Mouse (Mus musculus) adrenal gland, postnatal 25 days (tissue): Measurements from ENCODE around the gene Fam240a. TPM values are rescaled to one million over a fixed set of nuclear protein-coding genes. Genes with fewer than 3 reads are reported as not detected.

ENCODE experiments used
- DNase-seq: peaks from one replicate; pipeline ENCODE4 v3.0.0; 2021; ENCODE audit warnings: mixed read lengths
- long read RNA-seq: library from polyadenylated mRNA; stranded (forward); transcript quantifications from one replicate; pipeline ENCODE4 v2.0.0, GENCODE M21; 2021
- total RNA-seq: library from RNA; stranded (reverse); gene quantifications from 2 replicates; pipeline ENCODE4 v1.2.3, GENCODE M21; 2021

The Fam240a gene
- not detected in 2 replicates for total RNA-seq
- long read RNA-seq: 0 reads

GRCm38 (mm10) chr9:110916786-110917185, at the start of gene Fam240a:
Gene Fam240a, minus strand, starts transcription at chr9:110916861.
- no peak for DNase-seq

GRCm38 (mm10) chr9:110965910-110966231, 49.2 kb upstream of the Fam240a start:
- DNase-seq: no peak

- no peak for DNase-seq
These were observed 48.6 kb upstream of the Fam240a start for GRCm38 (mm10) chr9:110965062-110965909.

GRCm38 (mm10) chr9:110963566-110964115, 47.0 kb upstream of the Fam240a start:
- DNase-seq: peak; percentile 24

GRCm38 (mm10) chr9:110961386-110961785, 44.7 kb upstream of the Fam240a start:
- DNase-seq: no peak

GRCm38 (mm10) chr9:110960230-110961149, 43.8 kb upstream of the Fam240a start:
- DNase-seq: peak; percentile 49

- DNase-seq: no peak
These were observed 43.0 kb upstream of the Fam240a start for GRCm38 (mm10) chr9:110959669-110960068.

- no peak for DNase-seq
These were observed 39.3 kb upstream of the Fam240a start for GRCm38 (mm10) chr9:110955962-110956361.

- no peak for DNase-seq
These were observed 38.2 kb upstream of the Fam240a start for GRCm38 (mm10) chr9:110954681-110955445.

GRCm38 (mm10) chr9:110953550-110954461, 37.1 kb upstream of the Fam240a start:
- peak; percentile 77 for DNase-seq

GRCm38 (mm10) chr9:110952931-110953549, 36.4 kb upstream of the Fam240a start:
- no peak for DNase-seq

- DNase-seq: no peak
These were observed 35.7 kb upstream of the Fam240a start for GRCm38 (mm10) chr9:110952398-110952797.

- DNase-seq: no peak
These were observed 35.2 kb upstream of the Fam240a start for GRCm38 (mm10) chr9:110951866-110952265.

- DNase-seq: no peak
These were observed 34.7 kb upstream of the Fam240a start, which contains the start of gene Lrrc2 for GRCm38 (mm10) chr9:110951397-110951796. Gene Lrrc2, plus strand, starts transcription at chr9:110951545.

- DNase-seq: no peak
These were observed 33.4 kb upstream of the Fam240a start for GRCm38 (mm10) chr9:110950109-110950508.

GRCm38 (mm10) chr9:110948813-110949310, 32.2 kb upstream of the Fam240a start:
- no peak for DNase-seq

GRCm38 (mm10) chr9:110947900-110948299, 31.2 kb upstream of the Fam240a start:
- DNase-seq: no peak

- DNase-seq: no peak
These were observed 30.6 kb upstream of the Fam240a start for GRCm38 (mm10) chr9:110947261-110947661.

GRCm38 (mm10) chr9:110946548-110947044, 29.9 kb upstream of the Fam240a start:
- DNase-seq: no peak

- DNase-seq: no peak
These were observed 29.3 kb upstream of the Fam240a start, which contains the start of gene Tdgf1 for GRCm38 (mm10) chr9:110945926-110946325. Gene Tdgf1, minus strand, starts transcription at chr9:110946158.
